Mouse (Mus musculus): ENCODE measurements around the gene Syn2.

DNA sequence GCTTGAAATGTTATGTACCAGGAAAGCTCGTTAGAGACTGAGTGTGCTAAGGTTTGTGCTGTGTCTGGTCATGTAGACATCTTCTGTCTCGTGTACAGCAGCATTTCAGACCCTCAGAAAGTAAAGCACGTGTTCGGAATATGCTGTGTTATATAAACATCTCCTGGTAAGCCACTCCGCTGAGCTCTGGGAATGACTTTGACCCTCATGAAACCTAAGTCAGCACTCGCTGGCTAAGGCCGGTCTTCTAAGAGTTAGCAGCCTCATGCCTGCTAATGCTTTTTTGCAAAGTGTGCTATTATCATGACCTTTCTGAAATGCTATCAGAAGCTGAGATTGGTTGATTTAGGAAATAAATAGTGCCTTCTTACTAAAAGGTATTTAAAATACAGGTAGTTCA is 56.4 kb downstream of the Syn2 start:
- TF ChIP-seq POLR2A (IDR thresholded peaks at IDR 0.05; ENCODE audit: low read depth, low read length) (no peak), CTCF (conservative IDR thresholded peaks at IDR 0.05; ENCODE audit: insufficient read depth, insufficient read length, low read depth, low read length) (no peak)
